Mouse (Mus musculus): ENCODE measurements around the gene Esrp2.

GRCm38 (mm10) chr8:106103888-106104287 is 32.9 kb downstream of the Esrp2 start:
- no peak for TF ChIP-seq EP300 (IDR thresholded peaks at IDR 0.05; ENCODE audit: low read depth)
- TF ChIP-seq CTCF (IDR thresholded peaks at IDR 0.05; ENCODE audit: low read depth) = no peak

All from liver, embryonic 14.5 days (tissue).